Mouse (Mus musculus) E14TG2a.4 (cell line): Measurements from ENCODE around the gene Eif4e.

Experiments used
- H3K27me3 ChIP-seq: 2 replicates; pipeline ENCODE4 v1.6.1; 2014; ENCODE audit warnings: low read length, control low read depth; ENCODE audit not compliant: insufficient read depth
- H3K36me3 ChIP-seq: 2 replicates; pipeline ENCODE4 v1.6.1; 2014; ENCODE audit warnings: low read length, control low read depth; ENCODE audit not compliant: insufficient read depth
- H3K4me1 ChIP-seq: replicated peaks from 2 replicates; pipeline ENCODE4 v1.6.1; 2014; ENCODE audit warnings: low read depth, low read length, control low read depth
- H3K4me3 ChIP-seq: replicated peaks from 2 replicates; pipeline ENCODE4 v1.5.1; 2014; ENCODE audit warnings: mild to moderate bottlenecking, low read length
- H3K9me3 ChIP-seq: 2 replicates; pipeline ENCODE4 v1.6.1; 2014; ENCODE audit warnings: low read length, control low read depth
- CTCF ChIP-seq: conservative IDR thresholded peaks from 2 replicates; pipeline ENCODE4 v1.5.1; 2014; ENCODE audit warnings: low read length
- NANOG ChIP-seq: IDR thresholded peaks from 2 replicates; pipeline ENCODE4 v1.6.1; 2014; ENCODE audit warnings: borderline replicate concordance, low read length, mixed read lengths
- POU5F1 ChIP-seq: IDR thresholded peaks from 2 replicates; pipeline ENCODE4 v1.6.1; 2014; ENCODE audit warnings: low read length, borderline replicate concordance

Gene Eif4e

DNA sequence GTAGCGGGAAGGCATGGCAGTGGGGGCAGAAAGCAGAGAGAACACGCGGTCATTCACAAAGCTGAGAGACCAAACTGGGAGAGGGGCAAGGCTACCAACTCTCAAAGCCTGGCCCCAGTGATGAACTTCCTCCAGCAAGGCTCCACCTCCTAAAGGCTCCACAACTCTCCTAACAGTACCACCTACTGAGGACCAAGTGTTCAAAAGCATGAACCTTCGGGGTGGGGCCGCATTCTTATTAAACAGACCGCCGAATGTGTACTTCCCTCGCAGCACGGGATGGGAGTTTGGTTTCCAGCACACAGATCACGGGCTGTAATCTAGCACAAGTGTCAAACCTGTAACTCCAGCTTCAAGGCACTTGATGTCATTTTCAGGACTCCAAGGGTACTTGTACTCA is 52.9 kb downstream of the Eif4e start:
- no peak for TF ChIP-seq NANOG
- TF ChIP-seq POU5F1: no peak
- no peak for TF ChIP-seq CTCF
- no peaks in the 10 kb centered on the region for H3K36me3 ChIP-seq
- H3K4me1 ChIP-seq: peaks cover 10% of the 10 kb centered on the region
- no peaks in the 10 kb centered on the region for H3K9me3 ChIP-seq
- H3K4me3 ChIP-seq: no peak overlapping the region
- H3K27me3 ChIP-seq: no peaks in the 10 kb centered on the region

DNA sequence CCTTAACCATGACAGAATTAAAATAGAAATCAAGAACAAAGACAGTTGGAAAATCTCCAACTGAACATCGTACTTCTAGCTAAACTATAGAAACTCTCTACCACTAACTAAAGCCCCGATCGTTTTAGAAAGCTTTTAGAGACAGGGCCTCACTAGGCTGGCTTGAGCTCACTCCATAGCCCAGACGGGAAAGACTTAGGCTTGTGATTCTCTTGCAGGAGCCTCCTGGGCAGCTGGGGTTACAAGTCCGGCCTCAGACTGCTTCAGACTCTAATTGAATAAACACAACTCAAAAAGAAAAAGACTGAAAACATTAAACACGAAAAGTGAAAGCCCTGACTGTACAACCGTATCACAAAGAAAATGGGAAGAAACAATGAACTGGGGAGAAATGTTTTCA is 60.2 kb downstream of the Eif4e start:
- no peaks in the 10 kb centered on the region for H3K9me3 ChIP-seq
- peaks cover 2% of the 10 kb centered on the region; the same call in 1 of the 2 replicates for H3K4me1 ChIP-seq
- H3K36me3 ChIP-seq: no peaks in the 10 kb centered on the region
- no peaks in the 10 kb centered on the region for H3K27me3 ChIP-seq
- no peak for TF ChIP-seq NANOG
- TF ChIP-seq POU5F1: no peak
- no peak for TF ChIP-seq CTCF
- H3K4me3 ChIP-seq: no peak overlapping the region

DNA sequence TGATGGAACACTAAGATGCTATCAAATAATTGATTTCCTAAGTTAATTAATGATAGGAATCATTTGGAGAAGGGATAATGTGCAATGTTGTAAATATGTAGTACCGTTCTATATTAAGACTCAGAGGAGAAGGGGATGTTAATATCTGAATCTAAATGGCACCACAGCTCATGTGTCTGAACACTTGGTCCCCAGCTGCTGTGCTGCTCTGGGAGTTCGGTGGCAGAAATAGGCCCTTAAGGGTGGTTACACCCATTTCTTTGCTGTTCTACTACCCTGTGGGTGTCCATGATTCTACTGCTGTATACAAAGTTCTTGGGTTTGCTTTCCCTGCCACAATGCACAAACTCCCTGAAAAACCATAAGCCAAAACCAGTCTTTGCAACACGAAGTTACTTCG is 61.2 kb downstream of the Eif4e start:
- Histone ChIP-seq H3K9me3 (no peaks in the 10 kb centered on the region), H3K27me3 (no peaks in the 10 kb centered on the region), H3K36me3 (no peaks in the 10 kb centered on the region), H3K4me1 (peaks cover 2% of the 10 kb centered on the region; the same call in 1 of the 2 replicates), H3K4me3 (no peak overlapping the region)
- TF ChIP-seq CTCF (no peak), NANOG (no peak), POU5F1 (no peak)

DNA sequence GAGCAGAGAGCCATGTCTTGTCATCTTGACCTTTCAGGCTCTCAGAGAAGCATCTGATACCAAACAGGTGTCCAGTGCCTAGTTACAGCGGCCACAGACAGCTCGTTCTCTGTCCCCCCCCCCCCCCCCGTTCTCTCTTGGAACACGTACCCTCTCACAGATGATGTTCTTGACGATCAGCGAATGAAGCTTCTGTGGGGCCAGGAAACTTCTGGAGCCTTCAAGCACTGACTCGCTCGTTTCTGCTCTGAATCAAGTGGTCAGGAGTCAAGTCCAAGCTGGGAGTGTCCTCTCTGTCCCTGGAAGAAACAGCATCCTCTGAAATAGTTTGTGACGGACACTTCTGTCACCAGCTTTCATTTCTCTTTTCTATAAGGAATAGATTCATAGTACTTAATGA is 62.0 kb downstream of the Eif4e start:
- Histone ChIP-seq H3K4me1 (peaks cover 2% of the 10 kb centered on the region; the same call in 1 of the 2 replicates), H3K4me3 (no peak overlapping the region), H3K27me3 (peaks cover under 1% of the 10 kb centered on the region; the same call in 1 of the 2 replicates), H3K9me3 (no peaks in the 10 kb centered on the region), H3K36me3 (no peaks in the 10 kb centered on the region)
- no peak for TF ChIP-seq POU5F1
- no peak for TF ChIP-seq CTCF
- no peak for TF ChIP-seq NANOG

DNA sequence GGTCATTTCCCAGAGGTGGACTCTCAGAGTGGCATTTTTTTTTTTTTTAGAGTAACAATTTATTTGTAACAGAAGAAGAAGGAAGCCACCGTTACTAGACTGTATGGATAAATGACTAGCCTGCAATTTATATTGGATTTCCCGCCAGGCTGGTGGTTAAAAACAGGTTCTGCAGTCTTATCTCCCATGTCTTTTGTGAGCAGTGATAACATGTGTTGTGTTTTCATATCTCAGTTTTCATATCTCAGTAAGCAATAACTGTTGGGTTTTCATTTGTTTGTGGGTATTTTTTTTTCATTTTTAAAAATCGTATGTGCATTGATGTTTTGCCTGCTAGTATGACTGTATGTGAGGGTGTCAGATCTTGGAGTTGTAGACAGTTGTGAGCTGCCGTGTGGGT is 65.0 kb downstream of the Eif4e start:
- H3K4me1 ChIP-seq: peaks cover 8% of the 10 kb centered on the region; the same call in 1 of the 2 replicates
- no peak overlapping the region for H3K4me3 ChIP-seq
- no peaks in the 10 kb centered on the region for H3K36me3 ChIP-seq
- H3K9me3 ChIP-seq: no peaks in the 10 kb centered on the region
- no peak for TF ChIP-seq NANOG
- H3K27me3 ChIP-seq: peaks cover 10% of the 10 kb centered on the region; the same call in 1 of the 2 replicates

DNA sequence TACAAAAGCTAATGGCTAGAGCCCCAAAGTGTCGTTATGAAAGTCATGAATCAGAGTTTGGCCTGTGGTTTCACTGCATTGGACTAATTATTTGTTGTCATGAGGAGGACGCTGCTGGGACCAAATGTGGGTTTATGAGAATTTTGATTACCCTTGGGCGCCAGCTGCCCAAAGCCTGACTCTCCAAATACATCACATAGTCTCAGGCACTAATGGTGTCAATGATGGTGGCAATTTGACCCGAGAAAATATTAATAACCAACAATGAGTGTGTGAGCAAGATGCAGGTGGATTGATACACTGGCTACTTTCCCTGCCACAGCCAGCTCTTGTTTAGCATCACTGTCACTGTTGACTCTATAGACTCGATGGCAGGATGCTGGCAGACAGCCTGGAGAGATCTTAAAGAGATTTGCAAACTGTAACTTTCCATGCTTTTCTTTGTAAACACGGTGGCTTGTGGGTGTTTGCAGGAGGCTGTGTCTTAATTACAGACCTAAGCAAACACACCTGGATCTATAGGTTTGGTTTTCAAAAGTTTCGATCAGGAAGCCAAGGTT is 65.9 kb downstream of the Eif4e start:
- no peaks in the 10 kb centered on the region for H3K9me3 ChIP-seq
- TF ChIP-seq CTCF (no peak), POU5F1 (no peak), NANOG (no peak)
- peaks cover 16% of the 10 kb centered on the region; the same call in 1 of the 2 replicates for H3K27me3 ChIP-seq
- no peaks in the 10 kb centered on the region for H3K36me3 ChIP-seq
- peaks cover 12% of the 10 kb centered on the region for H3K4me1 ChIP-seq
- no peak overlapping the region for H3K4me3 ChIP-seq

DNA sequence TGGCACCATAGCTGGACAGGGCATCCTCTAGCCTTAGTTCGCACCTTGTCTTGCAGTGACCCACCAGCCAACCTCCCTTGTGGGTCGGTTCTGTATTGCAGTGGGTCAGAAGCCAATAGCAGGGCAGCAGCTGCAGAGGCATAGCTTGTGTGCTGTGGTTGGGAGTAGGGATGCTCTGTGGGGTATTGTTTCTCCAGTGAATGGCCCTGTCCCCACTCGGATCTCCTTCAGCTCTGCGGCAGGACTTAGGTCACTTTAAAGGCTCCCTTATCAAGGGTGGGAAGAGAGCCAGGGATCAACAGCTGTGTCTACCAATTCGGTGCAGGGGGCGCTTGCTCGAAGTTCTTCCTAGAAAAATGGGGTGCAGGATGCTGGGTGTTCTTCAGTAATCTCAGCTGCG is 67.2 kb downstream of the Eif4e start:
- peaks cover 12% of the 10 kb centered on the region for H3K4me1 ChIP-seq
- H3K9me3 ChIP-seq: no peaks in the 10 kb centered on the region
- no peaks in the 10 kb centered on the region for H3K36me3 ChIP-seq
- no peak overlapping the region for H3K4me3 ChIP-seq
- H3K27me3 ChIP-seq: peaks cover 16% of the 10 kb centered on the region; the same call in 1 of the 2 replicates
- TF ChIP-seq NANOG: no peak
- no peak for TF ChIP-seq POU5F1
- no peak for TF ChIP-seq CTCF

DNA sequence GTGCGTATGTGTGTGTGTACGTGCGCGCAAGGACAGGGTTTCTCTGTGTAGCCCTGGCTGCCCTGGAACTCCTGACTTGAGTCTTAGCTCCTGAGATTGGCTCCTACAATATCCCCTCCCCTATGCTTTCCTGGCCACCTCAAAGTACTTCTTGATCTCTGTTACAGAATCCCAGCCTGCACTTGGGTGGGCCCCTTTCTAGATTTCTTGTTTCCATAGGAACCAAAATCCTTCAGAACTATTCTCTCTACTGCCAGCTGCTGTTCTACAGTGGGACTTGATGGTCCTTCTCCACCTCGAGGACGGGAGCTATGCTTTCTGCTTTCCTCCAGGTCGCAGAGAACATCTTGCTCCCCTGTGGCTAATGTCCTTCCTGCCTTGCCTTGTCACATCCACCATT is 67.9 kb downstream of the Eif4e start:
- Histone ChIP-seq H3K4me3 (no peak overlapping the region), H3K4me1 (peaks cover 12% of the 10 kb centered on the region), H3K9me3 (no peaks in the 10 kb centered on the region), H3K36me3 (no peaks in the 10 kb centered on the region), H3K27me3 (peaks cover 16% of the 10 kb centered on the region; the same call in 1 of the 2 replicates)
- TF ChIP-seq CTCF (no peak), NANOG (no peak), POU5F1 (no peak)

DNA sequence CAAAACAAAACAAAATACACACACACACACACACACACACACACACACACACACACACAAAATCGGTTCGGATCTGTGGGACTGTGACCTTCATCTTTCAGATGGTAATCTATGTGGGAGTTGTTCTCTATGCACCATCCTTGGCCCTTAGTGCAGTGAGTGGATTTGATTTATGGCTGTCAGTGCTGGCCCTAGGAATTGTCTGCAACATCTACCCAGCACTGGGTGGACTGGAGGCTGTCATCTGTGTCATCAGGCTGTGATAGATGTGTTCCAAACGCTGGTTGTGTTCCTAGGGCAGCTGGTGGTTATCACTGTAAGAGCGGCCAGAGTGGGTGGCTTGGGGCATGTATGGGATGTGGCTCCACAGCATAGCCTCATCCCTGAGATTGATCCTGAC is 75.1 kb downstream of the Eif4e start:
- peaks cover 4% of the 10 kb centered on the region for H3K4me1 ChIP-seq

More for the DNA sequence above, 75.1 kb downstream of the Eif4e start:
- Histone ChIP-seq H3K36me3 (no peaks in the 10 kb centered on the region), H3K9me3 (no peaks in the 10 kb centered on the region), H3K27me3 (0 out of 2 replicates have a peak, but pooled peaks cover 5% of the 10 kb centered on the region), H3K4me3 (no peak overlapping the region)
- TF ChIP-seq CTCF (no peak), POU5F1 (no peak), NANOG (no peak)
